Mouse (Mus musculus) cerebellum, postnatal 14 days (tissue): ENCODE measurements around the gene Cerk.
"Not testable (repeated sequence)": the region's sequence is repeated elsewhere in the genome, so short reads cannot be mapped to it uniquely, and the experiment has no call there.

Experiments
- DNase-seq, 2 experiments: peaks; one replicate each; pipeline ENCODE4 v3.0.0; 2021; ENCODE audit warnings: mixed read lengths in 2 of 2

Gene Cerk

GRCm38 (mm10) chr15:86181321-86181720 is 4.6 kb downstream of the Cerk start:
- DNase-seq: not testable (repeated sequence)

GRCm38 (mm10) chr15:86180427-86180826 is 5.5 kb downstream of the Cerk start:
- no peak for DNase-seq

- DNase-seq: no peak
Observed at GRCm38 (mm10) chr15:86178594-86178993, 7.3 kb downstream of the Cerk start.

GRCm38 (mm10) chr15:86177703-86178251 is 8.2 kb downstream of the Cerk start:
- peak; percentile 72 to 86 for DNase-seq

- DNase-seq: peak; percentile 47 to 48
Observed at GRCm38 (mm10) chr15:86176771-86177702, 8.9 kb downstream of the Cerk start.

- DNase-seq: no peak
Observed at GRCm38 (mm10) chr15:86176166-86176565, 9.8 kb downstream of the Cerk start.

- DNase-seq: no peak
Observed at GRCm38 (mm10) chr15:86175253-86176050, 10.5 kb downstream of the Cerk start.

- no peak for DNase-seq
Observed at GRCm38 (mm10) chr15:86173136-86173985, 12.6 kb downstream of the Cerk start.

GRCm38 (mm10) chr15:86172526-86172925 is 13.4 kb downstream of the Cerk start:
- DNase-seq: no peak

- no peak for DNase-seq
Observed at GRCm38 (mm10) chr15:86172124-86172523, 13.8 kb downstream of the Cerk start.

GRCm38 (mm10) chr15:86171316-86171715 is 14.6 kb downstream of the Cerk start:
- DNase-seq: no peak

- DNase-seq: no peak
Observed at GRCm38 (mm10) chr15:86169817-86170110, 16.2 kb downstream of the Cerk start.

- DNase-seq: no peak
Observed at GRCm38 (mm10) chr15:86168941-86169816, 16.8 kb downstream of the Cerk start.

GRCm38 (mm10) chr15:86168505-86168867 is 17.5 kb downstream of the Cerk start:
- DNase-seq: no peak

GRCm38 (mm10) chr15:86167787-86168504 is 18.0 kb downstream of the Cerk start:
- no peak for DNase-seq

GRCm38 (mm10) chr15:86167032-86167655 is 18.8 kb downstream of the Cerk start:
- DNase-seq: peak in 1 of 2 experiments; percentile 69

GRCm38 (mm10) chr15:86165811-86166590 is 19.9 kb downstream of the Cerk start:
- DNase-seq: no peak

GRCm38 (mm10) chr15:86164718-86165345 is 21.1 kb downstream of the Cerk start:
- no peak for DNase-seq

- DNase-seq: not testable (repeated sequence)
Observed at GRCm38 (mm10) chr15:86161800-86162199, 24.1 kb downstream of the Cerk start.
